Mouse (Mus musculus): ENCODE measurements around the gene Olfr1252.

DNA sequence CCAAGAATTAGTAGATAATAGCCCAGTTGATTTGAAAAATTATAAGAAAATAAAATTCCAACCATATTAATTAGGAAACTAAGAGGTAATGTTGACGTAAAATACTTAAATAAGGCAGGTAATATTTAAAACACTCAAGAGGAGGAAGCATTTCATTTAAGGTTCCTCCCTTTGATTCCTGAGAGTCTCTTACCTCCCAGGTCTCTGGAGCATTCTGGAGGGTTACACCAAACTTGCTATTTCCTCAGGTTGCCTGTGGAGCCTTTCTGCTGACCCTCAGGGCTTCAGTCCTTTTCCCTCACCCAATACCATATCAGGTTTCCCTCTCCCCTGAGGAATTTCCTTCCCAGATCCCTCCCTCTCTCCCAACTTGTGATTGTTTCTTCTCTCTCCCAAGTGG, 32.2 kb upstream of the Olfr1252 start, which contains the start of gene Olfr1253:
- no peak for TF ChIP-seq HCFC1 (IDR thresholded peaks at IDR 0.05; ENCODE audit: borderline replicate concordance, insufficient read depth, low read length)
- TF ChIP-seq CHD2 (IDR thresholded peaks at IDR 0.05; ENCODE audit: low read depth, low read length) = no peak
- no peak for TF ChIP-seq MAFK (IDR thresholded peaks at IDR 0.05; ENCODE audit: insufficient read depth, low read depth, low read length)
- no peak for TF ChIP-seq ZNF384 (IDR thresholded peaks at IDR 0.05; ENCODE audit: low read depth, low read length)
- TF ChIP-seq ZC3H11A (IDR thresholded peaks at IDR 0.05; ENCODE audit: borderline replicate concordance, low read depth, low read length) = no peak

Measured in ES-E14 (cell line).